Mouse (Mus musculus) testis, adult 2 months (tissue): Measurements from ENCODE around the gene Edil3. TPM values are rescaled to one million over a fixed set of nuclear protein-coding genes. Genes with fewer than 3 reads are reported as not detected.

Experiments used
- H3K27ac ChIP-seq: fragments of 200-500 bp; 2 replicates; pipeline ENCODE4 v1.5.1; 2012; ENCODE audit warnings: low read depth, low read length; ENCODE audit not compliant: control insufficient read depth, insufficient read depth
- H3K27me3 ChIP-seq: fragments of 200-500 bp; 2 replicates; pipeline ENCODE4 v1.6.1; 2012; ENCODE audit warnings: mild to moderate bottlenecking, low read length, moderate library complexity; ENCODE audit not compliant: control insufficient read depth, insufficient read depth
- H3K36me3 ChIP-seq: fragments of 200-500 bp; 2 replicates; pipeline ENCODE4 v1.6.1; 2012; ENCODE audit warnings: mild to moderate bottlenecking, low read length; ENCODE audit not compliant: control insufficient read depth, insufficient read depth
- H3K4me1 ChIP-seq: fragments of 200-500 bp; 2 replicates; pipeline ENCODE4 v1.6.1; 2012; ENCODE audit warnings: low read length; ENCODE audit not compliant: control insufficient read depth, insufficient read depth
- H3K4me3 ChIP-seq: fragments of 200-500 bp; 2 replicates; pipeline ENCODE4 v1.5.1; 2012; ENCODE audit warnings: low read depth, mild to moderate bottlenecking, low read length, moderate library complexity, mixed read lengths; ENCODE audit not compliant: control insufficient read depth
- CTCF ChIP-seq: fragments of 200-500 bp; IDR thresholded peaks from 2 replicates; pipeline ENCODE4 v1.5.1; 2012; ENCODE audit warnings: low read depth, mild to moderate bottlenecking, inconsistent platforms, low read length, moderate library complexity; ENCODE audit not compliant: control insufficient read depth, insufficient read depth, insufficient replicate concordance
- POLR2A ChIP-seq: fragments of 200-500 bp; IDR thresholded peaks from 2 replicates; pipeline ENCODE4 v1.6.1; 2012; ENCODE audit warnings: low read depth, mild to moderate bottlenecking, inconsistent platforms, low read length, moderate library complexity; ENCODE audit not compliant: control insufficient read depth
- polyA plus RNA-seq: library from polyadenylated mRNA; depleted of rRNA; stranded (reverse); fragments of >200 nt; gene quantifications from 2 replicates; pipeline ENCODE4 v1.2.3, GENCODE M21; 2012

Gene Edil3
- polyA plus RNA-seq, 1 experiment, result 0.06 TPM

DNA sequence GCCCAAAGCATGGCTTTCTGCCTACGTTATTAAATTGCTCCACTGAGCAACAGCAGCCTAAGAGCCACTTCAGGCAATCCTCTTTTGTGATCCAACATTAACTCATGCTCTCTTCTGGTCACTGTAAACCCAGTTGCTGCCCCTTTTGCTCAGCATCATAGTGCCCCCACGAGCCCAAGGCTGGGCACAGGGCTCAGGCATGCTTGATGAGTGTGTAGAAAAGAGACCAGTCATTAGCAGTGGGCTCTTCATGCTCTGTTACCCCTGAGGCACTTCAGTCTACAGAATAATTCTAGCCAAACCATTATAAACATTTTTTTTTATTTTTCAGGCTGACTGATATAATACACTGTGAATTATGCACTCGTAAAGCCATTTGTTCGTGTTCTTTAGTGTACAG lies 517.8 kb downstream of the Edil3 start:
- H3K4me1 ChIP-seq, result no peaks in the 10 kb centered on the region
- H3K27me3 ChIP-seq, result no peaks in the 10 kb centered on the region
- no peaks in the 10 kb centered on the region for H3K36me3 ChIP-seq
- no peak for TF ChIP-seq CTCF
- no peak for TF ChIP-seq POLR2A
- no peak overlapping the region for H3K27ac ChIP-seq
- H3K4me3 ChIP-seq, result no peak overlapping the region

DNA sequence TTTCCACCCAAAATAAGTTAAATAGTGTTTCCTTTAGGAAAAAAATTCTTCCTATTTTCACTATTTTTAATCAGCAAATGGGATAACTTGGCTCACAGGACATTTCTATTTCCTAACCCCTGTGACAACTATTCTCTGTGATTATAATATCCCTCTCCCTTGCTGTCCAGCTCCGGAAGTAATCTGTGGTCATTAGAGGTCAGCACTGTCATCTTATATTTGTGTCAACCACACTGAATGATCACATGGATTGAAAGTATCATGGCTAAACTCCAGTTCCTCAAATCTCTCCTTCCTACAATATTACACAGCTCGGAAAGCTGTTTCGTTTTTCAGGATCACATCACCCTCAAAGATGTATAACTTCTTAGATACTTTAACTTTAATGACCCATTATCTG lies 518.5 kb downstream of the Edil3 start:
- Histone ChIP-seq H3K27me3 (no peaks in the 10 kb centered on the region), H3K4me1 (no peaks in the 10 kb centered on the region), H3K36me3 (no peaks in the 10 kb centered on the region), H3K4me3 (no peak overlapping the region), H3K27ac (no peak overlapping the region)
- no peak for TF ChIP-seq POLR2A
- TF ChIP-seq CTCF, result no peak

DNA sequence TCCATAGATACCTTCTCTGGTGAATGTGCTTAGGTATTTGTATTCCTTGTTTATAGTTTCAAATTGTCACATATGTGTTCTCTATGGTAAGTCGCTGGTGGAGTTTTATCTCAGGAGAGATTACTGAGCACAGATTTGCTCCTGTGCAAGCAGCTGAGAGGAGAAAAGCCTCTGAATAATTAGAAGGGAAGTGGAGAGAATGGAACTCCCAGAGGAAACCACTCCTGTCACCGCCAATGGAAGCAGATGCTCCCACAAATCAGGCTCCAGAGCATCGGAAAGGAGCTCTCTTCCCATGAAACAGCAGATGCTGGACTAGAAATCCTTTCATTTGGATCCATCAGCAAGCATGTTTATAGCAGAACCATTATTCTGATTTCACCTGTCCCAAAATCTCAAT lies 534.0 kb downstream of the Edil3 start:
- H3K4me1 ChIP-seq, result no peaks in the 10 kb centered on the region
- no peaks in the 10 kb centered on the region for H3K27me3 ChIP-seq
- H3K27ac ChIP-seq, result no peak overlapping the region
- no peak overlapping the region for H3K4me3 ChIP-seq
- no peaks in the 10 kb centered on the region for H3K36me3 ChIP-seq
- no peak for TF ChIP-seq CTCF
- no peak for TF ChIP-seq POLR2A

DNA sequence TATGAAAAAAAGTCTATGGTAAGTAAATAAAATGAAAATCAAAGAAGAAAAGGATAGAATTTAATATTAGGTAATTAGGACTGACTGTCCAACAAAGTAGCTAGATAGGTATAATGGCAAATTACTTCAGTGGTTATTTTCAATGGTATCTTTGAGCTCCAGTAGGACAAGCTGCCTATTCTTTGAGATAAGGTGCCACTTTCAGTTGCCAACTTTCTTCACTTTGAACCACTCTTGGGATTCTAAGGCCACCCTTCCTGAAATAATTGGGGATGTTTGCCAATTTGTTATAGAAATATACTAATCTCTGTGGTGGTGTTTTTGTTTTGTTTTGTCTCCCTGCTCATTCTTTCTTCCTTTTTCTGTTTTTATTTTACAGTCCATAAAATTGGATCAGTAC lies 537.1 kb downstream of the Edil3 start:
- Histone ChIP-seq H3K27me3 (no peaks in the 10 kb centered on the region), H3K27ac (no peak overlapping the region), H3K4me1 (no peaks in the 10 kb centered on the region), H3K36me3 (no peaks in the 10 kb centered on the region), H3K4me3 (no peak overlapping the region)
- no peak for TF ChIP-seq POLR2A
- no peak for TF ChIP-seq CTCF

DNA sequence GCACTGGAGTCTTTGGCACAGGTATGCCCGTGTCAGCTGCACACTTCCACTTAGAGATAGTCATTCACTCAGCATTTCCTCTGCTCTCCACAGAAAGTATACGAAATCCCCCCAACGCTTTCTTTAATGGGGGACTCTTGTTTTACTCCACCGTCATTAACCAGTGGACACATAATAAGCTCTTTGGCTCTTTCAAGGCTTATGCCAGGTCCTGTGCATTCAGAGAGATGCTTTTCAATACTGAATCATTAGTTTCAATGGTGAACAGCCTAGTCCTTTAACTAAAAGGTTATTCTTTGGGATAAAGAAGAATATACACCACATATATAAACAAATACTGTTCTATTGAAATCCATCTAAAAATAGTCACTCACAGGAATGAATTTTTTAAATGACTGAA lies 541.0 kb downstream of the Edil3 start:
- no peaks in the 10 kb centered on the region for H3K4me1 ChIP-seq
- no peaks in the 10 kb centered on the region for H3K36me3 ChIP-seq
- TF ChIP-seq POLR2A, result no peak
- H3K27ac ChIP-seq, result no peak overlapping the region
- H3K27me3 ChIP-seq, result no peaks in the 10 kb centered on the region
- no peak overlapping the region for H3K4me3 ChIP-seq

DNA sequence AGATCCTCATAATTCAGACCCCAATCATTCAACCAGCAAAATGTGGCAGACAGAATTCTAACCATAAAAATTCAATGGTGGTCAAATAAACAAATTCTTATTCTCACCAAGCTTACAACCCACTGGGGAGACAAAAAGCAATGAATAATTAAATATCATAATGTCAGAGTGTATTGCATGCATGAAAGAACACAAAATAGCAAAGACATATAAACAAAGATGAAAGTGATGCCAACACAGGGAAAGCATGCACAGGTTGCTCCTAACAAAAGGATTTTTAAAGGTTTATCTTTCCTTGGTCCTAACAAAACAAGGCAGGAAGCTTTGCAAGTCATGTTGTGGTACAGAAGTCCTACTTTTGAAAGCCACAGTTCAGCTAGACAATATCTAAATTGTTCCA lies 550.0 kb downstream of the Edil3 start:
- no peaks in the 10 kb centered on the region for H3K4me1 ChIP-seq
- TF ChIP-seq CTCF (no peak), POLR2A (no peak)
- no peaks in the 10 kb centered on the region for H3K36me3 ChIP-seq
- H3K27ac ChIP-seq, result no peak overlapping the region
- H3K27me3 ChIP-seq, result no peaks in the 10 kb centered on the region
- H3K4me3 ChIP-seq, result no peak overlapping the region

DNA sequence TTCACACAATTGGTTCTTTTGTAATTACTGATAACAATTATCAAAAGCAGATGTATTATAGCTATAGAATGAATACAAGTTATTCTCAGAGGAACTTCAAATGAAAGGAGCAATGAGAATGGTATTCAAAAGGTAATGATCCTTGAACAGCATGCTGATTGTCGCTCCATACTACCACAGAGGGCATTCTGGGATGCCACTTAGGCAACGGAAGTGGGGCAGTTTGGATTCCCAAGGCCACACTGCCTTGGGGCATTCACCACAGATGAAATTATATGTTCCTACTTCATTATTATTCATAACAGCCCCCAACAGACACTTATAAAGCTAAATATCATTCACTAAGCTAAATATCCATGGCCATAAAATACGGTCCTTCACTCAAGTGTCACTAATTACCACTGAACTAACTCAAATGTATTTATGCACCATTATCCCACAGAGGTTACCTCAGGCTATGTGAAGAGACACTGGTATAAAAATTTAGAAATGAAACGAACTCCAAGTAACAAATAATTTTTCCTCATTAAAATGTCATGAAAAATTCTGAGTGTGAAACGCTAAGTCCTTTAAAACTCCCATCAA lies 550.5 kb downstream of the Edil3 start:
- H3K4me3 ChIP-seq, result no peak overlapping the region
- H3K27ac ChIP-seq, result no peak overlapping the region
- no peaks in the 10 kb centered on the region for H3K36me3 ChIP-seq
- TF ChIP-seq CTCF (no peak), POLR2A (no peak)
- no peaks in the 10 kb centered on the region for H3K27me3 ChIP-seq
- no peaks in the 10 kb centered on the region for H3K4me1 ChIP-seq
